Mouse (Mus musculus) E14TG2a.4 (cell line): ENCODE measurements around the gene Fbxo17.

ENCODE experiments used
- H3K27me3 ChIP-seq: 2 replicates; pipeline ENCODE4 v1.6.1; 2014; ENCODE audit warnings: low read length, control low read depth; ENCODE audit not compliant: insufficient read depth
- H3K36me3 ChIP-seq: 2 replicates; pipeline ENCODE4 v1.6.1; 2014; ENCODE audit warnings: low read length, control low read depth; ENCODE audit not compliant: insufficient read depth
- H3K4me1 ChIP-seq: replicated peaks from 2 replicates; pipeline ENCODE4 v1.6.1; 2014; ENCODE audit warnings: low read depth, low read length, control low read depth
- H3K4me3 ChIP-seq: replicated peaks from 2 replicates; pipeline ENCODE4 v1.5.1; 2014; ENCODE audit warnings: mild to moderate bottlenecking, low read length
- H3K9me3 ChIP-seq: 2 replicates; pipeline ENCODE4 v1.6.1; 2014; ENCODE audit warnings: low read length, control low read depth
- CTCF ChIP-seq: conservative IDR thresholded peaks from 2 replicates; pipeline ENCODE4 v1.5.1; 2014; ENCODE audit warnings: low read length
- NANOG ChIP-seq: IDR thresholded peaks from 2 replicates; pipeline ENCODE4 v1.6.1; 2014; ENCODE audit warnings: borderline replicate concordance, low read length, mixed read lengths
- POU5F1 ChIP-seq: IDR thresholded peaks from 2 replicates; pipeline ENCODE4 v1.6.1; 2014; ENCODE audit warnings: low read length, borderline replicate concordance

Fbxo17 gene

GRCm38 (mm10) chr7:28709454-28709853 is 7.2 kb upstream of the Fbxo17 start:
- Histone ChIP-seq H3K27me3 (no peaks in the 10 kb centered on the region), H3K4me3 (no peak overlapping the region), H3K4me1 (peaks cover 20% of the 10 kb centered on the region), H3K9me3 (peaks cover 9% of the 10 kb centered on the region), H3K36me3 (no peaks in the 10 kb centered on the region)
- TF ChIP-seq POU5F1 (no peak), NANOG (no peak), CTCF (no peak)

- no peaks in the 10 kb centered on the region for H3K36me3 ChIP-seq
- peaks cover 10% of the 10 kb centered on the region for H3K27me3 ChIP-seq
- H3K9me3 ChIP-seq = peaks cover 2% of the 10 kb centered on the region
- peaks cover 32% of the 10 kb centered on the region for H3K4me1 ChIP-seq
- TF ChIP-seq NANOG (no peak), CTCF (peak; percentile 91), POU5F1 (no peak)
- H3K4me3 ChIP-seq = no peak overlapping the region
These were observed 5.6 kb upstream of the Fbxo17 start for GRCm38 (mm10) chr7:28710962-28711361.

GRCm38 (mm10) chr7:28714667-28715066 is 1.9 kb upstream of the Fbxo17 start:
- peaks cover 15% of the 10 kb centered on the region for H3K27me3 ChIP-seq
- no peak overlapping the region for H3K4me3 ChIP-seq
- no peaks in the 10 kb centered on the region for H3K36me3 ChIP-seq
- H3K4me1 ChIP-seq = peaks cover 52% of the 10 kb centered on the region
- H3K9me3 ChIP-seq = no peaks in the 10 kb centered on the region
- no peak for TF ChIP-seq NANOG
- no peak for TF ChIP-seq POU5F1
- TF ChIP-seq CTCF = no peak

GRCm38 (mm10) chr7:28715598-28715997 is 1.0 kb upstream of the Fbxo17 start:
- no peak overlapping the region for H3K4me3 ChIP-seq
- H3K9me3 ChIP-seq = no peaks in the 10 kb centered on the region
- peaks cover 54% of the 10 kb centered on the region for H3K4me1 ChIP-seq
- TF ChIP-seq CTCF (peak; percentile 16; the same call in 1 of the 2 replicates), NANOG (no peak)
- peaks cover 15% of the 10 kb centered on the region for H3K27me3 ChIP-seq
- no peaks in the 10 kb centered on the region for H3K36me3 ChIP-seq

GRCm38 (mm10) chr7:28717726-28718125 is 1.1 kb downstream of the Fbxo17 start:
- no peaks in the 10 kb centered on the region for H3K36me3 ChIP-seq
- H3K27me3 ChIP-seq = peaks cover 15% of the 10 kb centered on the region
- no peak overlapping the region for H3K4me3 ChIP-seq
- no peaks in the 10 kb centered on the region for H3K9me3 ChIP-seq
- TF ChIP-seq CTCF = no peak
- H3K4me1 ChIP-seq = peaks cover 62% of the 10 kb centered on the region

- H3K36me3 ChIP-seq = no peaks in the 10 kb centered on the region
- H3K9me3 ChIP-seq = peaks cover 6% of the 10 kb centered on the region
- H3K27me3 ChIP-seq = peaks cover 15% of the 10 kb centered on the region
- no peak for TF ChIP-seq CTCF
- TF ChIP-seq NANOG = no peak
- TF ChIP-seq POU5F1 = no peak
- H3K4me3 ChIP-seq = no peak overlapping the region
- H3K4me1 ChIP-seq = peaks cover 50% of the 10 kb centered on the region
These were observed 2.6 kb downstream of the Fbxo17 start for GRCm38 (mm10) chr7:28719159-28719558.

GRCm38 (mm10) chr7:28719650-28720049 is 3.0 kb downstream of the Fbxo17 start:
- no peak overlapping the region for H3K4me3 ChIP-seq
- H3K36me3 ChIP-seq = peaks cover under 1% of the 10 kb centered on the region; the same call in 1 of the 2 replicates
- peaks cover 45% of the 10 kb centered on the region for H3K4me1 ChIP-seq
- TF ChIP-seq CTCF = no peak
- no peak for TF ChIP-seq NANOG
- TF ChIP-seq POU5F1 = no peak
- H3K9me3 ChIP-seq = peaks cover 11% of the 10 kb centered on the region
- H3K27me3 ChIP-seq = peaks cover 15% of the 10 kb centered on the region

GRCm38 (mm10) chr7:28720753-28721537 is 4.3 kb downstream of the Fbxo17 start:
- H3K9me3 ChIP-seq = peaks cover 20% of the 10 kb centered on the region
- TF ChIP-seq NANOG (no peak), CTCF (no peak), POU5F1 (no peak)
- peaks cover 35% of the 10 kb centered on the region for H3K4me1 ChIP-seq
- no peak overlapping the region for H3K4me3 ChIP-seq
- H3K27me3 ChIP-seq = peaks cover 6% of the 10 kb centered on the region
- peaks cover 4% of the 10 kb centered on the region; the same call in 1 of the 2 replicates for H3K36me3 ChIP-seq
